Mouse (Mus musculus) G1E (cell line): Measurements from ENCODE around the gene Adgre4.

Experiments used
- CTCF ChIP-seq: IDR thresholded peaks from 2 replicates; pipeline ENCODE4 v1.5.1; 2012; ENCODE audit warnings: low read depth, low read length, inconsistent platforms, mixed read lengths
- GATA1 ChIP-seq: IDR thresholded peaks from 2 replicates; pipeline ENCODE4 v1.6.1; 2012; ENCODE audit warnings: borderline replicate concordance, low read length, inconsistent platforms, mixed read lengths
- POLR2AphosphoS5 ChIP-seq: IDR thresholded peaks from 2 replicates; pipeline ENCODE4 v1.6.1; 2012; ENCODE audit warnings: low read depth, low read length, inconsistent platforms; ENCODE audit not compliant: insufficient replicate concordance
- TAL1 ChIP-seq: conservative IDR thresholded peaks from 2 replicates; pipeline ENCODE4 v1.6.1; 2012; ENCODE audit warnings: low read depth, low read length, inconsistent platforms, mixed read lengths

- no peak for TF ChIP-seq POLR2AphosphoS5
- TF ChIP-seq GATA1 = no peak
- no peak for TF ChIP-seq TAL1
- TF ChIP-seq CTCF = no peak
These were observed 23.6 kb upstream of the Adgre4 start for GRCm38 (mm10) chr17:55726193-55726592.
